Mouse (Mus musculus) layer of hippocampus, postnatal 14 days (tissue): Measurements from ENCODE around the gene Teddm1a. TPM values are rescaled to one million over a fixed set of nuclear protein-coding genes. Genes with fewer than 3 reads are reported as not detected.

Experiments
- microRNA-seq, 2 experiments: library from miRNA; unstranded; fragments of <30 nt; microRNA quantifications; one replicate each; pipeline ENCODE4 v1.2.0; 2021
- total RNA-seq, 2 experiments: library from RNA; stranded (reverse); gene quantifications; 2 replicates each; pipeline ENCODE4 v1.2.3; 2021

Gene Teddm1a
- total RNA-seq, 2 experiments from 2014 or later = not detected

Small RNA genes within 50 kb of the gene (microRNA-seq; reads per million reads assigned to microRNA genes)
- 19.7 to 24.1 reads per million in 2 experiments for gene Mir8114

Other genes with a start within 250 kb of the Teddm1a start
- 10 to 100 TPM; 51.8 to 53.0 TPM for gene Rgs8, start 238.7 kb upstream of the Teddm1a start, total RNA-seq
- 1 to 10 TPM; 6.6 to 8.8 TPM for gene Rgs16, start 151.4 kb upstream of the Teddm1a start, total RNA-seq
- 10 to 100 TPM; 10.9 to 11.4 TPM for gene Rnasel, start 142.3 kb upstream of the Teddm1a start, total RNA-seq
- 1 to 10 TPM in 1 of 2 experiments, under 1 TPM in 1; 0.88 to 1.0 TPM for gene Rgsl1, start 47.6 kb upstream of the Teddm1a start, total RNA-seq
- gene Teddm1b, start 17.4 kb upstream of the Teddm1a start, total RNA-seq = not detected
- gene Glul, start 8.2 kb downstream of the Teddm1a start, total RNA-seq = 1,000 to 10,000 TPM; 1,538 to 1,706 TPM
- 1 to 10 TPM; 1.7 to 2.8 TPM for gene Teddm2, start 8.5 kb downstream of the Teddm1a start, total RNA-seq